Mouse (Mus musculus) bone marrow macrophage, adult 2 months (primary cell): ENCODE data around the gene Chd1l.

Source experiments
- CTCF ChIP-seq: IDR thresholded peaks from 2 replicates; pipeline ENCODE4 v1.5.1; 2012; ENCODE audit warnings: low read depth, mild to moderate bottlenecking, low read length, moderate library complexity
- POLR2A ChIP-seq: IDR thresholded peaks from 2 replicates; pipeline ENCODE4 v1.6.1; 2012; ENCODE audit warnings: mild to moderate bottlenecking, low read depth, low read length, borderline replicate concordance

DNA sequence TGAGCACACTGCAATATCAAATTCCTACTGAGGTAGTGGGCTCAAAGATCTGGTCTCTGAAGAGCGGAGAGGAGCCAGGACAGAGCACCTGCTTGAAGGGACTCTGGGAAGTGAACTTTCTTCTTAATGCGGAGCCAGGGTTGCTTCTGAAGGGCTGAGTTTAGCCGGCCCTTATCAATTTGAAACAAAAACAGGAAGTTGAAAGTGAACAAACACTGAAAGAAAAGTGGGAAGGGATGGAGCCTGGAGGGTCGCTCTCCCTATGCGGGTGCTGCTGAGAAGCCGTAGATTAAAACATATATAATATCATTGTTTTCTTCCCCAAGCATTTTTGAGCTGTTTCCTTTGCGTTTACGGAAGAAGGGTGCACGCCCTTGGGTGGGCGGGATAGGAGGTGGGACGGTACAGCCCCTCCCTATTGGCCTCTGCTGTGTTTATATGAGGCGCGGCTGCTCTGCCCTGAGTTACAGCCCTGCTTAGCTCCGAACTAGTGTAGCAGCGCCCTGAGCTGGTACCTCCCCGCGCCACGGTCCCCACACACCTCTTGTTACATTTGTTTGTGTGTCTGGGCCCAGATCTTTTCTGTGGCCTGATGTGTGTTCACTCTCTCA, 18.5 kb upstream of the Chd1l start, which contains the start of gene Fmo5:
- TF ChIP-seq CTCF, result no peak
- TF ChIP-seq POLR2A, result no peak
